Mouse (Mus musculus) liver, embryonic 14.5 days (tissue): ENCODE data around the gene Nhs. TPM values are rescaled to one million over a fixed set of nuclear protein-coding genes. Genes with fewer than 3 reads are reported as not detected.

Experiments used
- ATAC-seq: fragments of 200-750 bp; cut with Nextera tagmentation; 2 replicates; pipeline ENCODE4 v1.8.0; 2017; ENCODE audit warnings: moderate number of reproducible peaks, mild to moderate bottlenecking, moderate library complexity; ENCODE audit not compliant: insufficient read depth
- DNase-seq, 3 experiments: peaks; one replicate each; pipeline ENCODE4 v3.0.0-alpha.2; 2012 to 2013; ENCODE audit warnings: low read depth in 3 of 3, low spot score in 3 of 3
- H3K27ac ChIP-seq: fragments of 300-500 bp; sonication (generic); 2 replicates; pipeline ENCODE4 v1.5.1; 2014; ENCODE audit warnings: moderate library complexity, mild to moderate bottlenecking, control low read depth, inconsistent platforms
- H3K27me3 ChIP-seq: fragments of 300-500 bp; sonication (generic); 2 replicates; pipeline ENCODE4 v1.6.1; 2014; ENCODE audit warnings: mild to moderate bottlenecking, low read length, moderate library complexity; ENCODE audit not compliant: control insufficient read depth, insufficient read depth
- H3K36me3 ChIP-seq: fragments of 300-500 bp; sonication (generic); replicated peaks from 2 replicates; pipeline ENCODE4 v1.6.1; 2014; ENCODE audit warnings: low read depth; ENCODE audit not compliant: control insufficient read depth, insufficient read depth
- H3K4me1 ChIP-seq, 2 experiments: fragments of 200-500 bp in 1 of 2; fragments of 300-500 bp in 1 of 2; sonication (generic) in 1 of 2; replicated peaks; 2 replicates each; pipeline ENCODE4 v1.6.1; 2012 to 2014; ENCODE audit warnings: antibody characterized with exemption in 1 of 2, inconsistent platforms in 1 of 2, low read length in 1 of 2; ENCODE audit not compliant: control insufficient read depth in 2 of 2, insufficient read depth in 2 of 2
- H3K4me2 ChIP-seq: fragments of 300-500 bp; sonication (generic); 2 replicates; pipeline ENCODE4 v1.6.1; 2014; ENCODE audit warnings: low read depth, mild to moderate bottlenecking, control low read depth, moderate library complexity
- H3K4me3 ChIP-seq, 2 experiments: fragments of 200-500 bp in 1 of 2; fragments of 300-500 bp in 1 of 2; sonication (generic) in 1 of 2; 2 replicates each; pipeline ENCODE4 v1.5.1; 2012 to 2014; ENCODE audit warnings: low read depth in 2 of 2, low read length in 2 of 2, mild to moderate bottlenecking in 2 of 2, control low read depth in 1 of 2, inconsistent platforms in 1 of 2, moderate library complexity in 1 of 2; ENCODE audit not compliant: insufficient read depth in 1 of 2
- H3K9ac ChIP-seq: fragments of 300-500 bp; sonication (generic); replicated peaks from 2 replicates; pipeline ENCODE4 v1.6.1; 2014; ENCODE audit warnings: mild to moderate bottlenecking, control low read depth, moderate library complexity
- H3K9me3 ChIP-seq: fragments of 300-500 bp; sonication (generic); 2 replicates; pipeline ENCODE4 v1.6.1; 2016; ENCODE audit warnings: low read length, mixed read lengths; ENCODE audit not compliant: control insufficient read depth
- CTCF ChIP-seq: IDR thresholded peaks from 2 replicates; pipeline ENCODE4 v1.5.1; 2016; ENCODE audit warnings: antibody characterized with exemption, low read depth, control low read depth
- EP300 ChIP-seq: IDR thresholded peaks from 2 replicates; pipeline ENCODE4 v1.6.1; 2016; ENCODE audit warnings: antibody characterized with exemption, low read depth
- WGBS: fragments of 180-500 bp; shearing (Covaris S2); extraction: QIAGEN DNeasy Blood & Tissue Kit; methylation state at CpG from one replicate; pipeline ENCODE4 v1.1.7; 2014; ENCODE audit not compliant: insufficient replicate concordance; 5-methylcytosine and 5-hydroxymethylcytosine counted together
- polyA plus RNA-seq, 2 experiments: library from polyadenylated mRNA; depleted of rRNA in 1 of 2; stranded (reverse) in 1 of 2; unstranded in 1 of 2; fragments of >200 nt; fragmentation: Nextera tagmentation in 1 of 2; extraction: Ambion mirVana in 1 of 2; gene quantifications; 2 replicates each; pipeline versions ENCODE4 v1.2.1 to v1.2.3; 2012 to 2014

The Nhs gene
- polyA plus RNA-seq, 2 experiments, result 0.04 to 0.06 TPM

DNA sequence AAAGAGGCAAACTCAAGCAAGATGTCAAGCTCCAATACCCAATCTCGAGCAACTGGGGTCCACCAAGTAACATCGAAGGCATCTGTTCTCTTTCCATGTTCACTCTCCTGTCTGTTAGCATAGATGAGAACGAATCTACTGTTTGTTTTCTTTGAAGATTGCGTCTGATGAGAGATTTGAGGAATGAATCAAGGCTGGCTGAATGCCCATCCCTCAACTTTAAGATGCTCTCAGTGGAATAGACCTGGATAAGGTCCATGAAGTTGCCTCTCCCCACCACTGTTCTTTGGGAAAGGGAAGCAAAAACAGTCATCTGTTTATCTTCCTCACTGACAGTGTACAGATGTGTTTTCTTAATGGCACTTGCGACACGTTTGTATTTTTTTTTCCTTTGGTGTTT lies 178.1 kb downstream of the Nhs start:
- TF ChIP-seq EP300 (no peak), CTCF (no peak)
- Histone ChIP-seq H3K4me3 (no peak overlapping the region), H3K9ac (no peak overlapping the region), H3K27ac (no peak overlapping the region), H3K27me3 (no peaks in the 10 kb centered on the region; the same call in 1 of the 2 replicates), H3K4me1 (no peaks in the 10 kb centered on the region), H3K36me3 (no peaks in the 10 kb centered on the region), H3K9me3 (no peaks in the 10 kb centered on the region), H3K4me2 (no peak overlapping the region)
- WGBS, result 49% methylated on average over 6 of the region's 6 CpGs
- ATAC-seq (no peak), DNase-seq (no peak)

DNA sequence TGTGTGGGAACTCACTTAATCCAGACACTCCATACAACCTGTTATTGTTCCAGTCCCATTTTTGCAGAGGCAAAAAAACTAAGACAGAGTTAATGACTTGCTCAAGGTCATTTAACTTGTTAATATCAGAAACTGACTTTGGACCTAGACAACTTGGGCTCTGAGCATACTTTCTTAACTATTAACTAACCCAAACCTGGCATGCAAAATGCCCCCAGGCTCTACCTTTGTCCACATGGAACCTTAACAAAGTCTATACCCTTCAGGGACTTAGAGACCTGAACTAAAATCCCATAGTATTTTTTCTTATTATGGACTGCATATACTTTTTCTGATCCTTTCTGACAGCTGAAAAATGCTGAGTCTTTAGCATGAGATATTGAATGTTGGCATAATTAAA lies 179.6 kb downstream of the Nhs start:
- Histone ChIP-seq H3K9me3 (no peaks in the 10 kb centered on the region), H3K4me2 (no peak overlapping the region), H3K36me3 (no peaks in the 10 kb centered on the region), H3K4me3 (no peak overlapping the region), H3K27me3 (no peaks in the 10 kb centered on the region; the same call in 1 of the 2 replicates), H3K9ac (no peak overlapping the region), H3K27ac (no peak overlapping the region), H3K4me1 (no peaks in the 10 kb centered on the region)
- no peak for ATAC-seq
- DNase-seq, result no peak
- TF ChIP-seq EP300 (no peak), CTCF (no peak)

DNA sequence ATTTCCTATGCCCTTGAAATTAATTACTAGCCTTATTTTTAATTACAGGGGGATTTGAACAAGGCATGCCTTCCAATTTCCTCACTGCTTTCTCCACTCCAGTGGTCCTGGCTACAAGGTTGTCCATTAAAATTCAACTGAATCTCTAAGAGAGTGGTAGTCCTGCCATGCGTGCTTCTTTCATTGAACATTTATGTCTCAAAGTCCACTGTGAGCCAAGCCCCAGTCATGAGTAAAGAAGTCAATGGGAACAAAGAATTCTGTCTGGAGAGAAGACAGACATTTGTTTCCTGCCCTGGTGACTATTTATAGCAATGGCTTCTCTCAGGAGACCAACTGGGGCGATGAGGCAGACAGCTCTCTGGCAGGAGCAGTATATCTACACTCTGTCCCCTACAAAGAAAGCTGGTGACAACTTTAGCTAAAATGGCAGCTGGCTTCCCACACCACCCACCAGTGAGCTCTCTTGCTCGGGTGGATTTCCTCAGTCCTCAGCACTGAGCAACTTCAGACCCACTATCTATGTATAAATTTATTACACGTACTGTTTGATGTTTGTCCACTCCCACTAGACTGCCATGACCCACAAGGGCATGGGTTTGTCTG lies 182.2 kb downstream of the Nhs start:
- Histone ChIP-seq H3K27me3 (no peaks in the 10 kb centered on the region; the same call in 1 of the 2 replicates), H3K9me3 (no peaks in the 10 kb centered on the region), H3K27ac (no peak overlapping the region), H3K4me1 (peaks cover 0 to 4% of the 10 kb centered on the region in 2 experiments; a peak in 1 of 4 replicates), H3K4me2 (no peak overlapping the region), H3K4me3 (no peak overlapping the region), H3K9ac (no peak overlapping the region), H3K36me3 (no peaks in the 10 kb centered on the region)
- WGBS, result 32% methylated on average over 4 of the region's 4 CpGs
- TF ChIP-seq EP300 (no peak), CTCF (no peak)
- ATAC-seq (no peak), DNase-seq (no peak)

DNA sequence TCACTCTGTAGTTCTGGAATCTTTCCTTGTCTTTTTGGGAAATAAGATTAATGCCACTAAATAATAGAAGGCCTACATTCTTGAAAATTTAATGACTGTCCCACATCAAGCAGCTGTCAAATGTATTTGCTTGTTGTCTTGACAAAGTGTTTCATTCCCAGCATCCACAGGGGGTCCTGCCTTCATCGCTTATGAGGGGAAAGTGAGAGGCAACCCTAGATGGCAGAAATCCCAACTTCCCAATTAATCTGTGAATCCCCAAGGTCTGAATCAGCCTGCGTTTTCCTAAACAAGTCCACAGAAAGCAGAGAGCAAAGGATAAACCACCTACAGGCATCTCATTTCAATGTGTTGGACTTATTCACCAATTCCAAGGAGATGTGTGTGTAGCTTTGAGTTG lies 183.2 kb downstream of the Nhs start:
- ATAC-seq (no peak), DNase-seq (no peak)
- H3K9ac ChIP-seq, result no peak overlapping the region
- no peak overlapping the region for H3K4me2 ChIP-seq
- H3K36me3 ChIP-seq, result no peaks in the 10 kb centered on the region
- H3K9me3 ChIP-seq, result no peaks in the 10 kb centered on the region
- H3K27me3 ChIP-seq, result no peaks in the 10 kb centered on the region; the same call in 1 of the 2 replicates
- peaks cover 0 to 4% of the 10 kb centered on the region in 2 experiments; a peak in 1 of 4 replicates for H3K4me1 ChIP-seq
- H3K27ac ChIP-seq, result no peak overlapping the region
- TF ChIP-seq EP300 (no peak), CTCF (no peak)
- no peak overlapping the region for H3K4me3 ChIP-seq
- 73% methylated on average over 2 of the region's 2 CpGs for WGBS

DNA sequence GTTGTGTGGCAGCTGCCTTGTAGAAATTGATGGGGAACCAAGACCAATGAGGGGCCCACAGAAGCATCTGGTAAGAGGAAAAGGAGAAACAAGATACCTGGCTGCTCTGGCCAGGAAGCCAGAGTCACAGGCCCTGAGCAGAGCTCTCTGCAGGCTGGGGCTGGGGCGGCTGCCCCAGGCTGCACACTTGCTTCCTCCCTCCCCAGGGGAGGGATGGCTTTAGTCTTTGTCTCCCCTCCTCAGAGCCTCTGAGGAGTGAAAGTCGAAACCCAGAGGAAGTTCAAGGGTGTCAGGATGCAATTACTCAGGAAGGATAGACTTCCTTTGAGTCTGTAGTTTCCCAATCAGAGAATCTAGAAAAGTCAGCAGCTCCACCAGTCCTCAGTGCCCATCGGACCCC lies 186.0 kb downstream of the Nhs start:
- ATAC-seq (0 out of 2 replicates have a peak, but pooled peaks have one; percentile 37), DNase-seq (no peak)
- 25% methylated on average over 3 of the region's 3 CpGs for WGBS
- Histone ChIP-seq H3K9ac (no peak overlapping the region), H3K36me3 (no peaks in the 10 kb centered on the region), H3K4me2 (no peak overlapping the region), H3K27me3 (no peaks in the 10 kb centered on the region; the same call in 1 of the 2 replicates), H3K9me3 (no peaks in the 10 kb centered on the region), H3K4me3 (no peak overlapping the region), H3K27ac (no peak overlapping the region), H3K4me1 (peaks cover 0 to 4% of the 10 kb centered on the region in 2 experiments; a peak in 1 of 4 replicates)
- TF ChIP-seq EP300 (no peak), CTCF (no peak)
